Mouse (Mus musculus): ENCODE measurements around the gene Pfn3. TPM values are rescaled to one million over a fixed set of nuclear protein-coding genes. Genes with fewer than 3 reads are reported as not detected.

The Pfn3 gene
- total RNA-seq, 1 experiment from 2014 or later: not detected

- no peak for ATAC-seq (ENCODE audit: extremely low read depth, insufficient number of reproducible peaks, low FRiP score, poor library complexity, severe bottlenecking)
Observed at GRCm38 (mm10) chr13:55403935-55404852, 10.8 kb downstream of the Pfn3 start.

- ATAC-seq (ENCODE audit: extremely low read depth, insufficient number of reproducible peaks, low FRiP score, poor library complexity, severe bottlenecking): no peak
Observed at GRCm38 (mm10) chr13:55403266-55403665, 11.8 kb downstream of the Pfn3 start.

- no peak for ATAC-seq (ENCODE audit: extremely low read depth, insufficient number of reproducible peaks, low FRiP score, poor library complexity, severe bottlenecking)
Observed at GRCm38 (mm10) chr13:55400039-55400346, 15.0 kb downstream of the Pfn3 start.

GRCm38 (mm10) chr13:55399300-55400038 is 15.6 kb downstream of the Pfn3 start:
- no peak for ATAC-seq (ENCODE audit: extremely low read depth, insufficient number of reproducible peaks, low FRiP score, poor library complexity, severe bottlenecking)

GRCm38 (mm10) chr13:55398088-55398487 is 16.9 kb downstream of the Pfn3 start, which contains the start of gene Slc34a1:
Gene Slc34a1, plus strand, starts transcription at chr13:55398187.
- ATAC-seq (ENCODE audit: extremely low read depth, insufficient number of reproducible peaks, low FRiP score, poor library complexity, severe bottlenecking): no peak

GRCm38 (mm10) chr13:55392933-55393332 is 22.1 kb downstream of the Pfn3 start:
- ATAC-seq (ENCODE audit: extremely low read depth, insufficient number of reproducible peaks, low FRiP score, poor library complexity, severe bottlenecking): no peak

- 0 out of 2 replicates have a peak, but pooled peaks have one; percentile 9 for ATAC-seq (ENCODE audit: extremely low read depth, insufficient number of reproducible peaks, low FRiP score, poor library complexity, severe bottlenecking)
Observed at GRCm38 (mm10) chr13:55391626-55392029, 23.4 kb downstream of the Pfn3 start.

GRCm38 (mm10) chr13:55390644-55391043 is 24.4 kb downstream of the Pfn3 start:
- no peak for ATAC-seq (ENCODE audit: extremely low read depth, insufficient number of reproducible peaks, low FRiP score, poor library complexity, severe bottlenecking)

GRCm38 (mm10) chr13:55381790-55382189 is 33.2 kb downstream of the Pfn3 start:
- ATAC-seq (ENCODE audit: extremely low read depth, insufficient number of reproducible peaks, low FRiP score, poor library complexity, severe bottlenecking): no peak

- no peak for ATAC-seq (ENCODE audit: extremely low read depth, insufficient number of reproducible peaks, low FRiP score, poor library complexity, severe bottlenecking)
Observed at GRCm38 (mm10) chr13:55378907-55379580, 36.0 kb downstream of the Pfn3 start.

GRCm38 (mm10) chr13:55375877-55376276 is 39.2 kb downstream of the Pfn3 start:
- ATAC-seq (ENCODE audit: extremely low read depth, insufficient number of reproducible peaks, low FRiP score, poor library complexity, severe bottlenecking): no peak

- ATAC-seq (ENCODE audit: extremely low read depth, insufficient number of reproducible peaks, low FRiP score, poor library complexity, severe bottlenecking): no peak
Observed at GRCm38 (mm10) chr13:55374206-55374924, 40.7 kb downstream of the Pfn3 start.

GRCm38 (mm10) chr13:55371740-55372139 is 43.3 kb downstream of the Pfn3 start:
- no peak for ATAC-seq (ENCODE audit: extremely low read depth, insufficient number of reproducible peaks, low FRiP score, poor library complexity, severe bottlenecking)

- no peak for ATAC-seq (ENCODE audit: extremely low read depth, insufficient number of reproducible peaks, low FRiP score, poor library complexity, severe bottlenecking)
Observed at GRCm38 (mm10) chr13:55371007-55371681, 43.9 kb downstream of the Pfn3 start.

GRCm38 (mm10) chr13:55370234-55370633 is 44.8 kb downstream of the Pfn3 start:
- ATAC-seq (ENCODE audit: extremely low read depth, insufficient number of reproducible peaks, low FRiP score, poor library complexity, severe bottlenecking): no peak

GRCm38 (mm10) chr13:55369531-55370114 is 45.4 kb downstream of the Pfn3 start, which contains the start of gene Rgs14:
Gene Rgs14, plus strand, starts transcription at chr13:55369732.
- peak; percentile 93 for ATAC-seq (ENCODE audit: extremely low read depth, insufficient number of reproducible peaks, low FRiP score, poor library complexity, severe bottlenecking)

- ATAC-seq (ENCODE audit: extremely low read depth, insufficient number of reproducible peaks, low FRiP score, poor library complexity, severe bottlenecking): no peak
Observed at GRCm38 (mm10) chr13:55368401-55368800, 46.6 kb downstream of the Pfn3 start.
